Mouse (Mus musculus) left cerebral cortex, adult 2 months (tissue): ENCODE data around the gene Zfyve27. TPM values are rescaled to one million over a fixed set of nuclear protein-coding genes. Genes with fewer than 3 reads are reported as not detected.

Source experiments
- DNase-seq, 2 experiments: peaks; one replicate each; pipeline ENCODE4 v3.0.0; 2021 to 2022; ENCODE audit warnings: low spot score in 2 of 2, mixed read lengths in 1 of 2; ENCODE audit errors: extremely low spot score in 1 of 2
- H3K27ac ChIP-seq: fragments of 200-600 bp; 2 replicates; pipeline ENCODE4 v1.8.1; 2022
- H3K4me3 ChIP-seq: fragments of 200-600 bp; 2 replicates; pipeline ENCODE4 v1.8.1; 2022
- CTCF ChIP-seq: fragments of 200-600 bp; IDR thresholded peaks from 2 replicates; pipeline ENCODE4 v1.8.1; 2022; ENCODE audit warnings: antibody characterized with exemption, mild to moderate bottlenecking, moderate library complexity
- intact Hi-C: fragments of 180-260 bp; cut with DNase I; formaldehyde crosslinking; loops from one replicate; pipeline ENCODE4 v1.15.1; 2025
- total RNA-seq, 2 experiments: library from RNA; stranded (reverse); gene quantifications; 2 replicates each; pipeline ENCODE4 v1.2.3; 2021

Zfyve27 gene
- total RNA-seq, 2 experiments from 2014 or later = 87.7 to 107 TPM

DNA sequence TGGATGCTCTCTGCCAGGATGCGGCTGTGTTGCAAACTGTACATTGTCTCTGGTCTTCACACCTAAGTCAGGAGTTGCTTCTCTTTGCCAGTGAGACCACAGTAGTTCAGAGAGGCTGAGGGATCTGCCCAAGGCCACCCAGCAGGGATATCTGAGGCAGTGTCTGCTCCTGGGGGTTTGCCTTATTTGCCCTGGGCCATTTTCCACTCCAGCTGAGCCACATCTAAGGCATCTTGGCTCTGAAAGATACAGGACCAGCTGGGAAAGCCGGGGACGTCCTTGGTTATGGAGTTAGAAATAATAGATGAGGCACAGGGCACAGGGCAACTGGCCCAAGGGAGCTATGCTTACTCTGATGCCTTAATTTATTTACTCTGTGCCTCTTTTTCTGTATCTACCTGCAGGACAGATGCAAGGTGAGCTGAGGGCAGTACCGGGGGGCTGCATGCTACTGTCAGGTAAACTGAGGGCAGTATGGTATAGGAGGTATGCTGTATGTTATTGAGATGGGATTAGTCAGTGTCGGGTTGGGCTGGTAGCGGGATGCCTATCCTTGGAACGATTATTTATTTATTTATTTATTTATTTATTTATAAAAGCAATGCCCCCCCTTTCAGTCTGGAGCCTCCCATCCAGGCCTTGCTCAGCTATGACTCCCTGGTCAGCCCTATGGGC, 53.1 kb downstream of the Zfyve27 start:
- no peak for TF ChIP-seq CTCF
- intact Hi-C loops = loop anchor here (1.0 to 10.0 kb wide), 3 partner anchors 55 to 1188 kb away; no protein-coding TSS in a partner anchor
- DNase-seq = no peak
- no peak overlapping the region for H3K27ac ChIP-seq
- no peak overlapping the region for H3K4me3 ChIP-seq

DNA sequence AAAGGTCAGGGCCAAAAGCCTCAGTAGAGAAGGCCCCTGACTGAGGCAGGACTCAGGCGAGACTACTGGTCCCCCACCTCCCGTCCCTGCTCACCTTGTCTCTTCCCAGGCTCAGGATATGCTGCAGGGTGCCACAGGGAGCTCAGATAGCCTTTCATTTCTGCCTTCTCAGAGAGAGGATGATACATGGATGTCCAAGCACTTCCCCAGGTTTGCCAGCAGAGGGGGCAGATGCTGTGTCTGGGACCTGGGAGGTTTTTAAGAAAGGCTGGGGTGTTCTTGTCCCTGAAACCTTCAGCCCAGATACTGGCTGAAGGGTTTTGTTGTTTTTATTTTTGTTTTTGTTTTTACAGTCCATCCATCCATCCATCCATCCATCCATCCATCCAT, 53.6 kb downstream of the Zfyve27 start:
- peak; percentile 33 to 64 for DNase-seq
- H3K4me3 ChIP-seq = no peak overlapping the region
- peak; percentile 81 for TF ChIP-seq CTCF
- intact Hi-C loops = loop anchor here (1.0 to 10.0 kb wide), 3 partner anchors 55 to 1187 kb away; no protein-coding TSS in a partner anchor
- H3K27ac ChIP-seq = no peak overlapping the region

DNA sequence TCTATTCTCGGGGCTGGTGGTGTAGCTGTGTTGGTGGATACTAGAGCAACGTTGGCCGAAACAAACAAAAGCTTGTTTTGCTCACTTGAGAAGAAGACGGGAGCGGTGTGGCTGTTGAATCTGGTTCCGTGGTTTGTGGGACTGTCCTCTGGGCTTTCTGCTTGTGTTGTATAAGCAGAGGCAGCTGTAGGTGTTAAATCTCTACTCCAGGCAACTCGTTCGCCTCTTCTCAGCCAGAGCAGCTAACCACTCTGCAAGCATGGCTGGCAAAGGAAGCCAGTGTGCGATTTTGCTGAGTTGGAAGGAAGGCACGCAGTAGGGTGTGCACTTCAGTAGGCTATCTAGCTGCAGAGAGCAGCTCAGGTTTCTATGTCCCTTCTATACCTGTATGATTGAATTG, 62.7 kb downstream of the Zfyve27 start:
- no peak for DNase-seq
- intact Hi-C loops = no loop called here
- no peak for TF ChIP-seq CTCF
- H3K4me3 ChIP-seq = no peak overlapping the region
- peak overlapping the region; percentile 59; the same call in 1 of the 2 replicates for H3K27ac ChIP-seq

- no peak overlapping the region for H3K27ac ChIP-seq
- H3K4me3 ChIP-seq = no peak overlapping the region
- intact Hi-C loops = no loop called here
- TF ChIP-seq CTCF = no peak
- DNase-seq = no peak
These were observed 65.9 kb downstream of the Zfyve27 start for GRCm38 (mm10) chr19:42229499-42230287.

- no peak for TF ChIP-seq CTCF
- DNase-seq = no peak
- Histone ChIP-seq H3K27ac (no peak overlapping the region), H3K4me3 (no peak overlapping the region)
- intact Hi-C loops = no loop called here
These were observed 66.5 kb downstream of the Zfyve27 start for GRCm38 (mm10) chr19:42230288-42230568.

DNA sequence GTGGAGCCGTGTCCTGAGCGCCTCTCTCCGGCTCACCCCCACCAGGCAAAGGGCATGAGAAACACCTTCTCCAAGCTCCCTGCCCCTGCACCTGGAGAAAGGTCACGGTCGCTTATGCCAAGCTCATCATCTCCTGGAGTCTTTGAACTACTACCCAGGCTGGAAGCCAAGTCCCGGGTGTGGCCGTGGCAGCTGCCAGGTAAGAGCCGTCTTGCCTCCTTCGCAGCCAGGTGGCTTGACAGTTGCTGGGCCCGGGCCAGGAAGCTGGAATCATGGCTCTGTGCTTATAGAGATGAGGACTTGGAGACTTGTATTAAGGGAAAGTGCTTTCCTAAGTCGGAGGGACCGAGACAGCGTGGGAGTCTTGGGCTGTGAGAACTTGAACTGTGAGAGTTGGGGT, 67.2 kb downstream of the Zfyve27 start:
- intact Hi-C loops = no loop called here
- Histone ChIP-seq H3K27ac (no peak overlapping the region), H3K4me3 (no peak overlapping the region)
- DNase-seq = no peak
- TF ChIP-seq CTCF = no peak

DNA sequence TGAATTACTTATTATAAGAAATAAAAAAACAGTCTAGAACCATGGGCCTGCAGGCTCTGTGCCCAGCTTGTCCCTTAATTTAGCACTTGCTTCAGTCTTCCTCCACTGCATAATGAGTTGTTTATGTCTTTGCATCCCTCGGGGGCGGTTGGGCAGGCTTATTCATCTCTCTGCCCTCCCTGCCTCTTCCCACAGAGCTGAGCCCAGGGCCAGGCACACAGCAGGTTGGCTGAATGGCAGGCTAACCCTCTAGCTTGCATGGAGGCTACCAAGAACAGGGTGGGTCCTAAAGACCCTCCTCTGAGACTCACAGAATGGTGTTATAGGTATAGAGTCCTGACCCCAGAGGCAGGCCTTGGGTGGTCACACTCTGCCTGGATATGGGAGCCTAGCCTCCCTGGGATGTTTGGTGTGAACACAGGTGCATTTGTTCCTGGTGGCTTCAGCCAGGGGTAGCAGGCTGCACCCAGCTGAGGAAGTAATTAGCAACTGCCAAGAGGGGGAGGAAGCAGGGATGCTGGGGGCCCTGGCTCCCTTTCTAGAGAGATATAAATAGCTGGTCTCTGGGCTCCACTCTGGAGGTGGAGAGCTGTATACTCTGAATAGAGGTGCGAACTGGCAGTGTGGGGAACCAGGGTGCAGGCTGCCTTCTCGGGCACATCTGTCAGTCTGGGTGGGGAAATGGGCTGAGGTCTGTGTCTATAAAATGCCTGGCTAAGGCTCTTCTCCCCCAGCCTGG, 74.0 kb downstream of the Zfyve27 start:
- Histone ChIP-seq H3K4me3 (no peak overlapping the region), H3K27ac (peak overlapping the region; percentile 56)
- intact Hi-C loops = loop anchor here (2.0 kb wide), 1 partner anchor 19 kb away; no protein-coding TSS in a partner anchor
- peak; percentile 48 to 50 for DNase-seq
- no peak; the same call in 1 of the 2 replicates for TF ChIP-seq CTCF

GRCm38 (mm10) chr19:42238341-42238715, 74.6 kb downstream of the Zfyve27 start:
- Histone ChIP-seq H3K27ac (peak overlapping the region; percentile 56), H3K4me3 (no peak overlapping the region)
- no peak for TF ChIP-seq CTCF
- no peak for DNase-seq
- intact Hi-C loops = loop anchor here (2.0 kb wide), 1 partner anchor 18 kb away; no protein-coding TSS in a partner anchor

DNA sequence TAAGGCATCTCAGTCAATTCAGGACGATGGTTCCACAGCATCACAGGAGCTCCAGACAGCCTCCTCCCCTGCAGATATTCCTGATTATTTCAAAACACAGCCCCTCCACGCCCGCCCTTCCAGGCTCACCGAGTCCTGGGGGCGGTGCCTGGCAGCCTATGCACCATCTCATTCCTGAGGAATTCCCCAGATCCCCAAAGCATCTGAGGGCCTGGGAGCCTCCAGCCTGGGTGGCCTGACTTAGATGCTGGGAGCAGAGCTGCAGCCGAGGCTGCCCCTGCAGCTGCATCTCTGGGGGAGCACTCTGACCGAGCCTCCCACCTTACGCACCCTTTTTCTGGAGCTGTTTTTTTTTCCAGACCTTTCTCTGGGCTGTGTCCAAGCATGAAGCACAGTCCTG, 77.1 kb downstream of the Zfyve27 start:
- H3K4me3 ChIP-seq = no peak overlapping the region
- intact Hi-C loops = no loop called here
- H3K27ac ChIP-seq = no peak overlapping the region
- no peak for DNase-seq
- TF ChIP-seq CTCF = no peak

- Histone ChIP-seq H3K4me3 (no peak overlapping the region), H3K27ac (no peak overlapping the region)
- intact Hi-C loops = no loop called here
- no peak for TF ChIP-seq CTCF
- DNase-seq = no peak
These were observed 79.7 kb downstream of the Zfyve27 start for GRCm38 (mm10) chr19:42243401-42243800.

Other genes with a start within 250 kb of the Zfyve27 start
- gene Exosc1, start 230.5 kb upstream of the Zfyve27 start, total RNA-seq = 10 to 100 TPM; 22.7 to 27.9 TPM
- 10 to 100 TPM; 39.3 to 48.9 TPM for gene Zdhhc16, start 230.5 kb upstream of the Zfyve27 start, total RNA-seq
- gene Mms19, start 182.8 kb upstream of the Zfyve27 start, total RNA-seq = 10 to 100 TPM; 34.7 to 38.2 TPM
- 10 to 100 TPM; 10.9 to 12.1 TPM for gene Ubtd1, start 182.2 kb upstream of the Zfyve27 start, total RNA-seq
- under 1 TPM in 1 of 2 experiments, not detected in 1; 0.42 TPM for gene Ankrd2, start 128.0 kb upstream of the Zfyve27 start, total RNA-seq
- gene Hoga1, start 118.3 kb upstream of the Zfyve27 start, total RNA-seq = 1 to 10 TPM; 4.1 to 4.2 TPM
- gene 4933411K16Rik, start 111.7 kb upstream of the Zfyve27 start, total RNA-seq = 1 to 10 TPM in 1 of 2 experiments, under 1 TPM in 1; 0.75 to 1.2 TPM
- 10 to 100 TPM; 64.0 to 66.2 TPM for gene Morn4, start 77.6 kb upstream of the Zfyve27 start, total RNA-seq
- gene Pi4k2a, start 73.5 kb upstream of the Zfyve27 start, total RNA-seq = 10 to 100 TPM; 65.6 to 67.3 TPM
- 10 to 100 TPM; 27.6 to 30.9 TPM for gene Avpi1, start 34.9 kb upstream of the Zfyve27 start, total RNA-seq
- 10 to 100 TPM in 1 of 2 experiments, 1 to 10 TPM in 1; 8.0 to 10.6 TPM for gene Marveld1, start 16.6 kb upstream of the Zfyve27 start, total RNA-seq
- gene Sfrp5, start 38.3 kb downstream of the Zfyve27 start, total RNA-seq = under 1 TPM; 0.48 to 0.65 TPM
- gene Golga7b, start 83.6 kb downstream of the Zfyve27 start, total RNA-seq = 100 to 1,000 TPM; 124 TPM